Mouse (Mus musculus) macrophage (primary cell): Measurements from ENCODE around the gene Aipl1. TPM values are rescaled to one million over a fixed set of nuclear protein-coding genes. Genes with fewer than 3 reads are reported as not detected.
A peak's percentile ranks its signal among the peaks of the same experiment; 100 is the strongest.

Experiments
- H3K27ac ChIP-seq: fragments of 350-480 bp; formaldehyde crosslinking; 2 replicates; pipeline ENCODE4 v1.9.0; 2021
- H3K36me3 ChIP-seq: fragments of 350-480 bp; formaldehyde crosslinking; 2 replicates; pipeline ENCODE4 v1.9.0; 2021; ENCODE audit errors: inconsistent target
- H3K4me3 ChIP-seq: fragments of 350-480 bp; formaldehyde crosslinking; 2 replicates; pipeline ENCODE4 v1.9.0; 2021; ENCODE audit errors: inconsistent target
- H3K79me2 ChIP-seq: fragments of 350-480 bp; formaldehyde crosslinking; 2 replicates; pipeline ENCODE4 v1.9.0; 2021; ENCODE audit errors: inconsistent target
- WGBS: methylation state at CpG from one replicate; pipeline ENCODE4 v1.1.7; 2026; ENCODE audit warnings: inconsistent platforms; ENCODE audit not compliant: missing documents; 5-methylcytosine and 5-hydroxymethylcytosine counted together
- polyA plus RNA-seq: library from polyadenylated mRNA; stranded (reverse); fragments of 250-400 nt; gene quantifications from 3 replicates; pipeline ENCODE4 v1.2.4, GENCODE M21; 2018; ENCODE audit warnings: inconsistent platforms

Aipl1 gene
- polyA plus RNA-seq, 1 experiment from 2014 or later, result 0.14 TPM

DNA sequence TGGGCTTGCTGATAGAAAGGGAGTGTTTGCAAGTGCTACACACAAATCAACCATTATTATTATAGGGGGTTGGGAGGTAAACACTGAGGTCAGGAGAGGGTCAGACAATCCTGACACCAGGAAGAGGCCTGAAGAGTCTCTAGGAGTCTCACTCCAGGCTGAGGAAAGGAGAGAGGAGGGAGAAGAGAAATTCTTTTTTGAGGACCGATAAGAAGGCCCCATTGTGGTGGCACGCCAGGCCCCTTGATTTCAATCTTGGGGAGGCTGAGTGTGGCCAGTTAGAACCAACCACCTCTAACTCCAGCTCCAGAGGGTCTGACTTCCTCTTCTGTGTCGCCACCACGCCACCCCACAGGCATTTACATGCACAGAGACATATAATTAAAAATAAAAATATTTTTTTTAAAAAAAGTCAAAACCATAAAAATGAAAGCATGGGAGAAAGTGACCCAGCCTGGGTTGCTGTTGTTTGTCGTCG lies 4.0 kb upstream of the Aipl1 start:
- Histone ChIP-seq H3K36me3 (no peaks in the 10 kb centered on the region), H3K79me2 (peaks cover 18% of the 10 kb centered on the region), H3K4me3 (peak overlapping the region; percentile 75), H3K27ac (peak overlapping the region; percentile 82)
- WGBS, result 2% methylated on average over 6 of the region's 6 CpGs

DNA sequence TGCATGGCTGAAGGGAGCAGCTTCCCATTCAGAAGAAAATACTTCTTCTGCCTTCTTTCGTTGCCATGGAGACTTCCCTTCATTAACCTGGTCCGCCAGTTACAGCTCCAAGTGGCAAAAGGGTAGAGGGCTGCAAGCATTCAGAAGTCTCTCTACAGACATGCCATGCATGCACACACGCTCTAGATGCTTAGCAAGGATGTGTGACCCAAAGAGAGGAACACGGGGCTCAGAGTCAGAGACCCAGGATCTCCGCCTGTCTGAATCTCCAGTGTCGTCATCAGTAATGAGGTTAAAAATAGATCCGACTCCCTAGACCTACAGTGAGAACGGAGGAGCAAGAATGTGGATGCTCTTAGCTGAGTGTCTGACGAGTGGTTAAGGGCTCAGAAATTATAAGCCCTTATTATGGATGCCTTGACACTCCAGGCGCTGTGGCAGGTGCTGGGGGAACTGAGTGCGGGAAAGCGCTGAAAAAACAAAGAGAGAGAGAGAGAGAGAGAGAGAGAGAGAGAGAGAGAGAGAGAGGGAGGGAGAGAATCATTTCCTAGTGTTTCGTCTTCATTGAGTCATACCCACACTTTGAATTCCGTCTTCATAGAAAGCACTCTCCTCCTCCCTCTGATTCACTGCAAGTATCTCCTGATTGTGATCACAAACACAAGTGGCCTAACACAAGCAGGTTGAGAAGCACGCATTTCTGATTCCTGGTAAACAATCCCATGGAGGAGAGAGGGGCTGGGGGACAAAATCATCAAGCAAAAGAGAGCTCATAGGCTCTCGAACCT lies 2.5 kb upstream of the Aipl1 start:
- no peak overlapping the region for H3K27ac ChIP-seq
- H3K36me3 ChIP-seq, result no peaks in the 10 kb centered on the region
- no peak overlapping the region for H3K4me3 ChIP-seq
- peaks cover 18% of the 10 kb centered on the region for H3K79me2 ChIP-seq
- WGBS, result 79% methylated on average over 16 of the region's 16 CpGs

DNA sequence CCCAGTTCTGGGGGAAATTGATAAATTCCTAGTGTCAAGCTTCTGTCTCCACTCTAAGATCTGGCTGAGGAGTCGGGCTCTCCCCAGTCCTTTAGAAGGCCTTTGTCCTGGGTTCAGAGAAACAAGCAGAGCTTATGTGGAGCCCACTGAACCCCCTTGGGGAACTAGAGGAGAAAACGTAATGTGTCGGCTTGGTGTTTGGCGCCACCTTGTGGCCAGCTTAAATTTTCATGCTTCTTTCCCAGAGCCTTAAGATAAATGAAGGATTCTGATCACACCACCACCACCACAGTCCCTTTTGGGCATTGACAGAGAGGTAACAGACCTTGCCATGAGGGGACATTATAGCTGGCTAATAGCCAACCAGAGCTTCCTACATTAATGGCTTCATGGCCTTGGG lies 687 bp upstream of the Aipl1 start:
- Histone ChIP-seq H3K4me3 (no peak overlapping the region), H3K36me3 (no peaks in the 10 kb centered on the region), H3K79me2 (peaks cover 6% of the 10 kb centered on the region), H3K27ac (no peak overlapping the region)
- WGBS, result 6% methylated on average over 4 of the region's 4 CpGs

DNA sequence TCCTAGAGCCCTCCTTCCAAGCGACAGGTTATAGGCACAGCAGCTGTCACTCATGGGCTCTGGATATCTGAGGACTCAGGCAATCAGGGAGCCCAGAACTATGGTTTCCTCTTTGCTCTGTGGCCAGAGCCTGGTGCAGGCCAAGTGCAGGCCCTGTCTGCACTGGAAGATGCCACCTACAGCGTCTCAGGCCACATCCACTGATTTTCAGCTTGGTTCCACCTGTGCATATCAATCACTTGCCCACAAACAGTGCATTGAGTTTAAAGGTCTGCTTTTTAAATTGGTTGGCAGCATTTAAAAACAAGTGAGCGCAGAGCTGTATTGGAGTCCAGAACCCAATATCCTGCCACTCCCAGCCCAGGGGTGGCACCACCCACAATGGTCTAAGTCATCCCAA lies 4.7 kb downstream of the Aipl1 start:
- WGBS, result 94% methylated on average over 3 of the region's 3 CpGs
- Histone ChIP-seq H3K36me3 (no peaks in the 10 kb centered on the region), H3K27ac (no peak overlapping the region), H3K79me2 (no peaks in the 10 kb centered on the region), H3K4me3 (no peak overlapping the region)

DNA sequence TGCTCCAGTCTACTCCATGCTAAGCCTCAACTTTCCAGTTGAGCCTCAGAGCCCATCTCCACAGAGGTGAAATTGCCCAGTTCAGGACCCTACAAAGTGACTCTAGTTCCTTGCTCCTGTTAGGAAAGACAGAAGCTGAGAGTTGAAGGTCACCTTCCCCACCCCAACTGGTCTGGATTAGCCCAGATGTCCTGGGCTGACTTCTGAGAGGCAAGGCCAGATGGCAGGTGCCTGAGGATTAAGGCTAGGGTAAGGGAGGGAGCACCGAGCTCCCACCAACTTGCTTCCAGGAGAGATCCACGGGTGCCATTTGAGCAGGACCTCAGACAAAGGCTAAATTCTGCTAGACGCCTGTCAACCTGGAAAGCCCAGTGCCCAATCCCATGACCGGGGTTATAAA lies 5.2 kb downstream of the Aipl1 start:
- H3K36me3 ChIP-seq, result no peaks in the 10 kb centered on the region
- WGBS, result 97% methylated on average over 4 of the region's 4 CpGs
- H3K4me3 ChIP-seq, result no peak overlapping the region
- no peak overlapping the region for H3K27ac ChIP-seq
- no peaks in the 10 kb centered on the region for H3K79me2 ChIP-seq

DNA sequence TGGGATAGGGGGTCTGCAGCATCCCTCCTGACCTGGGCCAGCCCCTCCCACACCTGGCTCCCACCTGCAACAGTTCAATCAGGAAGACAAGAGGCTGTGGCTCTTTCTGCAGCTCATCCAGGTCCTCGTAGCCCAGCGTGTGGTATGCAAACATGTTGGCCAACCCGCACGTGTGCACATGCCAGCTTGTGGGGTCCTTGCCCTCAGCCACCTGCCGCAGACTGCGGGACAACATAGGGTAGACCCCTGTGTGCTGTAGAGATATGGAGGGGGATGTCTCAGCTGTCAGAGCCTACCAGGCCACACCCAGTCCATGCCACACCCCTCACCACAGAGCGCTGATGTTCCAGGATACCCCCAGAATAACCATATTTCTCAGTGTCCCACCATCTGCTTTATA lies 6.0 kb downstream of the Aipl1 start:
- no peak overlapping the region for H3K4me3 ChIP-seq
- WGBS, result 97% methylated on average over 7 of the region's 7 CpGs
- no peak overlapping the region for H3K27ac ChIP-seq
- H3K36me3 ChIP-seq, result no peaks in the 10 kb centered on the region
- no peaks in the 10 kb centered on the region for H3K79me2 ChIP-seq

DNA sequence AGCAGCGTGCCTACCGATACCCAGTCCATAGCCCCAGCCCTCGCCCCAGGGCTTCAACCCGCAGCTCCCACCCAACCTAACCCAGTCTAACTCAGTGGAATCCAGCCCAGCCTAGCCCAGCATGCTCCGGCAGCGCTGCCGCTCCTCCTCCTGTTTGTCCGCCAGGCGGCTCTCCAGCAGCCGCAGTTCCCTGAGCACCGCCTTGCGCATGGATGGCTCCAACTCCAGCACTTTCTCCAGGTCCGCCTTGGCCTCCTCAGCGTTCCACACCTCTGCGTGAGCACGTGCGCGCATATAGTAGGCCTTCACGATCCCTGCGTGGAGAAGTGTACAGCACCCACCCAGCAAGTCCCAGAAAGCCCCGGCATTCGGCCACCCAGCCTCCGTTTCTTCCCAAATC lies 8.2 kb downstream of the Aipl1 start:
- Histone ChIP-seq H3K27ac (no peak overlapping the region), H3K4me3 (no peak overlapping the region), H3K36me3 (no peaks in the 10 kb centered on the region), H3K79me2 (no peaks in the 10 kb centered on the region)
- WGBS, result 40% methylated on average over 22 of the region's 23 CpGs

DNA sequence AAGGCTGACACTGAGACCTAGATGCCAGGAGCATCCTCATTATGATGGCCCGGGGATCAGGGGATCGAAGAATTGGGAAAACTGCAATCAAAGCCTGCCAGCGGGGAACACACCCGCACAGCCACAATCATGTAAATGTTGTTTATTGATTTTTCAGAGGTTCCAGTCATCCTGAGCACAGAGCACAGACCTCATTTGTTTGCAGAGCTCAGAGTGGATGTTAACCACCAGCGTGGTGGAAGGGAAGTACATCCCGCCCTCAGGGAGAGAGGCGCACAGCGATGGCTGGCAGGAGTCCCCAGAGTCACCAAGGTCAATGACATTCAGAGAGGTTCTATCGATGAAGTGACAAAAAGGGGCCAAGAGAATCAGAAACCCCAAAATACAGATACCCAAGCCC lies 9.5 kb downstream of the Aipl1 start:
- 92% methylated on average over 5 of the region's 9 CpGs for WGBS
- H3K36me3 ChIP-seq, result no peaks in the 10 kb centered on the region
- H3K79me2 ChIP-seq, result no peaks in the 10 kb centered on the region
- no peak overlapping the region for H3K27ac ChIP-seq
- H3K4me3 ChIP-seq, result no peak overlapping the region

DNA sequence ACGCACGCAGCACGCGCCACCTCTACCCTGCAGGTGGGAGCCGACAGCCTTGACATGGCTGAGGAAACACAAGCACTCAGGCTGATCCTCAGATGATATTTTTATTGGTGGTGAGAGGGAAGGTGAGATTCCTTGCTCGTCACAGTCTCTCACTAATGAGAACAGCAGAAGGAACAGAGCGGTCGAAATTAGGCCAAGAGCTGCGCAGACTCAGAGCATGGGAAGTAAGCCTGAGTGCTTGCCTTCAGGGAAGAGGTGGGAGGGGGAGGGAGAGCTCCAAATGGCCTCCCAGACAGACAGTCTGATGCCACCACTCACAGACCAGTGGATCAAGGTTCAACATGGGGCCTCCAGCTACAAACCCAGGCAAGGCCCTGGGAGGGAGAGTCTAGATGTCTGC lies 10.8 kb downstream of the Aipl1 start:
- 89% methylated on average over 9 of the region's 9 CpGs for WGBS
- Histone ChIP-seq H3K79me2 (no peaks in the 10 kb centered on the region), H3K4me3 (no peak overlapping the region), H3K36me3 (no peaks in the 10 kb centered on the region), H3K27ac (no peak overlapping the region)

DNA sequence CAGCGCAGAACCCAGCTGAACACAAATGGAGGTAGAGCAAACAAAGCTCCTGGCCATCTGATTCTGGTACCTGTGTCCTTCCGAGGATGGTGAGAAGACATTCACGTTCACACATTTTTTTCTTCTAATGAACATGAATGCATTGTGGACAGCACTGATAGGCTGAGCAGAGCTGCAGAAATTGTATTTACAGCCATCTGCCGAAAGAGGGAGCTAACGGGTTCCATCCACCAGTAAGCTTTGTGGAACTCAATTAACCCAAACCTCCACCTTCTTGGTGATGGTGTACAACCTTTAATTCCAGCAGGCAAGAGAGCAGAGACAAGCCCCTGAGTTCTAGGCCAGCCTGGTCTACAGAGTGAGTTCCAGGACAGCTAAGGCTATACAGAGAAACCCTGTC lies 11.5 kb downstream of the Aipl1 start:
- H3K79me2 ChIP-seq, result no peaks in the 10 kb centered on the region
- H3K4me3 ChIP-seq, result no peak overlapping the region
- H3K36me3 ChIP-seq, result no peaks in the 10 kb centered on the region
- 32% methylated on average over 5 of the region's 5 CpGs for WGBS
- no peak overlapping the region for H3K27ac ChIP-seq

DNA sequence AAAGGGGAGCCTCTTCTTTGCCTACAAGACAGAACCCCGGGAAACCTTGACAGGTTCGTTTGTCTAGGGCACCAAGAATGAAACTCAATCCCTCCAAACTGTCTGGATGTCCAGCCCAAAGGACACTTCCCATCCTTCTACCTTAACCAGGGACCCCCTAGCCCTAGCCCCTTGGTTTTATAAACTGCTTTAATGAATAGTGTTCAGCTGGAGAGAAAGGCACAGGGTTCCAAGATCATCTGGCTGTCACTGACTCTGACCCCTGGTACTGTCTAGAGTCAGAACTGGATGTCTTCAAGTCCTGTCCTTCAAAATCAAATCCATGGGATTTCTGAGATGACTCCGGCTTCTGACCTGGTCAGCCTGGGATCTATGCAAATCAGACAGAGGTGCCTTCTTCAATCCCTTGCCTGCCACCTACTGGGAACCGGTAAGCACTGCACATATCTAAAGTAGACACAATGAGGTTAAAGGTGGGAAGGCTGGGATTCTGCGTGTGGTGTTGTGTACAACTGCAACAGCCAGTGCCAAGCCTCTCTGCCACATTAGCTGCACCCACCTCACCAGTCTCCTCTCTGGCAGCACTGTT lies 13.0 kb downstream of the Aipl1 start:
- H3K36me3 ChIP-seq, result no peaks in the 10 kb centered on the region
- 11% methylated on average over 5 of the region's 5 CpGs for WGBS
- H3K4me3 ChIP-seq, result no peak overlapping the region
- no peak overlapping the region for H3K27ac ChIP-seq
- H3K79me2 ChIP-seq, result no peaks in the 10 kb centered on the region

DNA sequence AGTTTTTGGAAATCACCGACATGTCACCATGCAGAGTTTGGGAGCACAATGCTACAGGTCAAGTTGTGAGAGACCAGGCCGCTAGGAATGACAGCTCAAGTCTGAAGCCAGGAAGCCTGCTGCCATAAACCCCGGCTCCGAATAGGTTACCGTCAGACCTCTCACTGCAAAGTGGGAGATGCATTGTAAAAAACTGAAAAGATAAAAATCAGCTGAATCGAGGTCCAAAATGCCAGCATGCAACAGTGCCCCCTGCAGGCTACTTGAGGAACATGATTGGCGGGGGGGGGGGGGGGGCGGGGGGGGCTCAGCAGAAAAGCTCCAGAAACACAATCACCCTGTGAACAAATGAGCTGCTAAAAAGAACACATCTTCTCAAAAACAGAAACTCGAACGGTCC lies 13.7 kb downstream of the Aipl1 start:
- Histone ChIP-seq H3K4me3 (no peak overlapping the region), H3K27ac (no peak overlapping the region), H3K79me2 (no peaks in the 10 kb centered on the region), H3K36me3 (no peaks in the 10 kb centered on the region)
- 22% methylated on average over 9 of the region's 10 CpGs for WGBS

DNA sequence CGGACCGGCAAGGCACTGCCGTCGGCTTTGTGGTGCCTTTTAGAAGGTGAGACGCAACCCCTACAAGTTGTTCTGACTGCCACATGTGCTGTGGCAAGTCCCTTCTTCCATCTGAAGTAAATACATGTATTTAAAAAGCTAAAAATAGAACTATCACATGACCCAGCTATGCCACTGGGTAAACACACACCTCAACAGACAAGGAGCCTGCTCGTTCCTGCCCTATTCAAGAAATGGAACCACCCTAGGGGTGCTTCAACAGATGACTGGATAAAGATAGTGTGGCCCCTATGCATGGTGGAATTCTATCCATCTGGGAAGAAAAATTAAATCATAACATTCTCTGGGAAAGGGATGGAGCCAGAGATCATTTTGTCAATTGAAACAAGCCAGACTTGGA lies 14.5 kb downstream of the Aipl1 start:
- 95% methylated on average over 5 of the region's 6 CpGs for WGBS
- no peak overlapping the region for H3K4me3 ChIP-seq

DNA sequence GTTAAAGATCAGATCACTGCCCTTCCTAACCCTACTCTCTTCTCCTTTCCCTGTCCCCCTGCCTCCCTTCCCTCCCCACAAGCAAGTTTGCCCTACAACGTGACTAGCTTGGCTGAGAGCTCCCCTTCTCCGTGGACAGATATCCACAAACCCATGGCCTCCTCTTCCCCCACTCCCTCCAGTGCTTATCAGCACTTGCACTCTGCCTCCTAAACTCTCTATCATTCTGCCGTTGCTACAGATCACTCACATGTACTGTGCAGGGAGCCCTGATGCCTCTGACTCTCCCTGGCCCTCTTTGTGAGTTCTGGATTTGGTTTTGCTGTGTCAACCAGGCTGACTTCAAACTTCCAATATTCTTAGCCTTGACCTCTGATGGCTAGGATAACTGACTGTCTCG lies 16.3 kb downstream of the Aipl1 start:
- 75% methylated on average over 4 of the region's 4 CpGs for WGBS
- H3K36me3 ChIP-seq, result no peaks in the 10 kb centered on the region
- no peak overlapping the region for H3K27ac ChIP-seq
- H3K4me3 ChIP-seq, result no peak overlapping the region
- H3K79me2 ChIP-seq, result no peaks in the 10 kb centered on the region

More for the DNA sequence above, 14.5 kb downstream of the Aipl1 start:
- no peak overlapping the region for H3K27ac ChIP-seq
- H3K36me3 ChIP-seq, result no peaks in the 10 kb centered on the region
- H3K79me2 ChIP-seq, result no peaks in the 10 kb centered on the region

DNA sequence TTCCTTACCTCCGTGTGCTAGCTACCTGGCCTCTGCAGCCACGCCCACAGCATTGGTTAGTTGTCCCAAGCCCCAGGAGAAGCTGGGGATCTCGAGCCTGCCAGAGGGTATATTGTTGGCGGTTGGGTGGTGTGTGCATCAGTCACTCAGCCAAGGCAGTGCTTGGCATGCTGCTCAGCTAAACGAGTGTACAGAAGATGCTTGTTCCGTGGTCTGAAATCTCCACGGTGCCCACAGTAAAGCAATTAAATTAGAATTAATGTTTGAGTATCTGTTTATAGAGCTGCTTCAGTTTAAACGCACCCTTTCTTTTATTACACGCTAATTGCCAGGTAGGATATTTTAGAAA lies 20.1 kb downstream of the Aipl1 start:
- H3K36me3 ChIP-seq, result no peaks in the 10 kb centered on the region
- no peak overlapping the region for H3K4me3 ChIP-seq
- no peaks in the 10 kb centered on the region for H3K79me2 ChIP-seq
- H3K27ac ChIP-seq, result no peak overlapping the region
- WGBS, result 86% methylated on average over 9 of the region's 9 CpGs
